Mouse (Mus musculus): ENCODE measurements at regions not wholly inside any gene's neighbourhood (a gene's known extent, or its start where the extent isn't known, plus 50 kb on each side); places are given as distances from the start of the nearest gene placed in this dataset.

DNA sequence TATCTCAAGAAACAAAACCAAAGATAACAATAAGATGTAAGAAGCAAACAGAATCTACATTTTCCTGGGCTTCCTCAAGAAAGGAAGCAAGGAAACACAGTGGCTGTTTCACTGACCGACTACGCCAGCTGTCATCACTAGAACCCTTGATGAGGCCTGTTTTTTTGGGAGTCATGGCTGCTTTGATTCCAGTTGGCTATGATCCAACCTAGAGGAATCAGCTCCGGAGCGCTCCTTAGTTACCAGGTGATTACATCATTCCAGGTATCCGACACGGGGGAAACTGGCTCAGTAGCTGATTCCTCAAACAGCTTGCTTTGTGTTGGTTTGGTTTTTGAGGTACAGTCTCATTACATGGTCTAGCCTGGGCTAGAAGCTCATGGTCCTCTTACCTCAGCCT, 84.1 kb upstream of the Galnt15 start:
- no peak for DNase-seq (ENCODE audit: low spot score in 2 of 2)

DNA sequence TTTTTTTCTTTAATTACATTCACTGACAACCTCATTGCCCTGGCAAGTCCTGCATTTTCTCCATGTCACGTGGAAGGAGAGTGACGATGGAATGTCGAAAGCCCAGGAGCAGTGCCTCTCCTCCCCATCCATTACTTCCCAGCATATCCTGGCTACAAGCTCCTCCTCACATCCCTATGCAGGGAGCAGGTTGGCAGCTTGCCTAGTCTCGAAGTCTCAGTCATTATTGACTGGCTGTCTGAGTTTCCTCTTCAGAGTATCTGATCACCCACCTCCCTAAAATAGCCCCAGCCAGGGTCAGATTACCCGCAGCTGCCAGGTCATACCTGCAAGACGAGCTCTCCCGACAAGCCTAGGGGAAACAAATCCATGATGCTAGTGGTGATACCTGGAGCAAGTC, 83.7 kb upstream of the Galnt15 start:
- DNase-seq (ENCODE audit: low spot score in 2 of 2), result no peak

DNA sequence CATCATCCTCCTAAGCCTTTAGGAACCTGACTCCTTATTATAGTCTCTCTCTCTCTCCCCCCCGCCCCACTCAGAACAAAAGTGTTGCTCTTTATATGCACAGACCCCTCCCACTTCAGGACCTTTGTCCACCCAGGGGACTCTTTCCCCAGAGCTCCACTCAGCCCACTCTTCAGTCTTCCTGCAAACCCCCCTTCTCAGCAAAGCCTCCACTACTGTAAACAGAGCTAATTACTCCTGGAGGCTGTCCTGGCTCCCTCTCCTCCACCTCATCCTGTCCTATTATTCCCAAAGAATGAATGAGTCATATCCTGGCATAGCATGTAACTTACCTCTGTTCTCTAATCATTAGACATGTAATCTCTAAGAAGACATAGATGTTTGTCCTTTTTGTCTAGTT, 82.8 kb upstream of the Galnt15 start:
- DNase-seq (ENCODE audit: low spot score in 2 of 2), result no peak

DNA sequence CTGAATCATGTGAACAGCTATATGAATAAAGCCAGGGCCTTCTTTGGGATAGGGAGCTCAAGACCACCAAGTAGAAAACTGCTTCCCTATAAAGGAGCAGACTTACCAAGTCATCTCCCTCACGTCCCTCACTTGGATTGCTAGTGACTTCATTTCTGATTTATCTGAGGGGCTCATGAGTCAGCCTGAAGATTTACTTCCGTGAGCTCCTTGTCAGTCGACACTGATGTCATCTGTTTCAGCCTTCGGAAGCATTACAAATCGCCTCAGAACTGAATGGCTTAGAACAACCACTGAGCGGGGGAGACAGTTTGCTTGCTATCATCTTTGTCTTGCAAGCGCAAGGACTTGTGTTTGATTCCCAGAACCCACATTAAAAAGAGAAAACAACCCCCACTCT, 81.5 kb upstream of the Galnt15 start:
- DNase-seq (ENCODE audit: low spot score in 2 of 2), result no peak

DNA sequence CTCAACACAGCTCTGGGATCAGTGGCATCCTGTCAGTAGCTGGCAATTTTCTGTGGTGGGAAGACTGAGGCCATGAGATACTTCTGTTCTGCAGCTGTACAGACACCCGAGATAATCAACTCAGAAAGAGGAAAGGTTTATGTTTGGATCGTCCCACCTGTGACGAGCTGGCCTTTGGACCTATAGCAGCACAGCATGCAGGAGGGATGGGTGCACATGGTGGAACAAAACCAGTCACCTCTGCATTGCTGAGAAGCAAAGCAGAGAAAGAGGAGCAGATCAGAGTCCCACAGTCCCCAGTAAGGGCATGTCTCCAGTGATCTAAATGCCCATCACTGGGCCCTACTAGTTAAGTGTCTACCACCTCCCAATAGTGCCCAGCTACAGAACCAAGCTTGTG, 76.9 kb upstream of the Galnt15 start:
- DNase-seq (ENCODE audit: low spot score in 2 of 2), result no peak

DNA sequence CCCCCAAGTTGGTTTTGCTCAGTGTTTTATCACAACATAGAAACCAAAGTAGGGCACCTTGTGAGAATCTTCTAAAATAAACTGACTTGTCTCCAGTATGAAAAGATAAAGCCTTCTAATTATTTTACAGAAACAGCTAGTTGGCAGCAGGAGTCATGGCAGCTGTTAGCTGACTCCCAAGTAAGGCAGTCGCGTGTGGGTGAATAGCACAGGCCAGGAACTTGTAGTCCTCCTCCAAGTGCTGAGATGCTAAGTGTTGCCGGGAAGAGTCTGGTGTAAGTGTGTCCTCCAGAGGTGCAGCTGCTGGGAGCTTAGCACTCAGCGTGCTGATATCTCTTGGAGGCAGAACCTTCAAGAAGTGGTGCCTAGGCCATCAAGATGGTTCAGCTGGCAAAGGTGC, 75.0 kb upstream of the Galnt15 start:
- DNase-seq (ENCODE audit: low spot score in 2 of 2), result peak; percentile 47 to 48

DNA sequence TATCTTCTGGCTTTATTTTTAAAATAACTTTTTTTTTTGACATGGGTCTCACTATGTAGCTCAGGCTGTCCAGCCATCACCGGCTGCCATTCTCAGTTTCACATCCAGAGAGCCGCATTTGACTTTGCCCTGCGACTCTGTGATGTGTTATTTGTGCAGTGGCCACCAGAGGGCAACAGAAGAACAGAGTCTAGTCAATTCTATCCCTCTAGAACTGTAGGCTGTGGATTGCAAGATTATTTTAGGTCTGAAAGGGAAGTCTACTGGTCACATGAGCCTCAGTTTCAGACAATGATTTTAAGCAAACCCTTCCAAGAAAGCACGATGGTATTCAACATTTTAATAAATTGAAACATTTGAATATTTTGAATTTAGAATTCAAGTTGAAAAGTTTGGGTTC, 73.8 kb upstream of the Galnt15 start:
- peak; percentile 95 for DNase-seq (ENCODE audit: low spot score in 2 of 2)

DNA sequence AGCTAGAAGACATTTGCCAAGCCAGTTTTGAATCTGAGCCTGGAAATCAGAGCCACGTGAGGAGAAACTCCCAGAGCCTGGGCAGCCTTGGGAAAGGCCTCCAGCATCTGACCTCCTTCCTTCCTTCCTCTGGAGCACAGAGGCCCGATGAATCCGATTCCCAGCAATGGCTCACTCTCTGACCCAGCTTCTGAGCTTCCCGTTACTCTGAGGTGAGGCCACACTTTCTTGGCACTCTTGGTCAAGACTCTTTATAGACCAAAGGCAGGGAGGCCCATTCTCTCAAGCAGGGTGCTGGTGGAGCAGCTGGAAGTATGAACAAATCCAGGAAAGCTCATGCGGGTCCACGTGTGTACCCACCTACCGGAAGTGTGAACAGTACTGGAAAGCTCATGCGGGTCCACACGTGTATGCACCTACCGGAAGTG, 71.6 kb upstream of the Galnt15 start:
- DNase-seq (ENCODE audit: low spot score in 2 of 2), result no peak

DNA sequence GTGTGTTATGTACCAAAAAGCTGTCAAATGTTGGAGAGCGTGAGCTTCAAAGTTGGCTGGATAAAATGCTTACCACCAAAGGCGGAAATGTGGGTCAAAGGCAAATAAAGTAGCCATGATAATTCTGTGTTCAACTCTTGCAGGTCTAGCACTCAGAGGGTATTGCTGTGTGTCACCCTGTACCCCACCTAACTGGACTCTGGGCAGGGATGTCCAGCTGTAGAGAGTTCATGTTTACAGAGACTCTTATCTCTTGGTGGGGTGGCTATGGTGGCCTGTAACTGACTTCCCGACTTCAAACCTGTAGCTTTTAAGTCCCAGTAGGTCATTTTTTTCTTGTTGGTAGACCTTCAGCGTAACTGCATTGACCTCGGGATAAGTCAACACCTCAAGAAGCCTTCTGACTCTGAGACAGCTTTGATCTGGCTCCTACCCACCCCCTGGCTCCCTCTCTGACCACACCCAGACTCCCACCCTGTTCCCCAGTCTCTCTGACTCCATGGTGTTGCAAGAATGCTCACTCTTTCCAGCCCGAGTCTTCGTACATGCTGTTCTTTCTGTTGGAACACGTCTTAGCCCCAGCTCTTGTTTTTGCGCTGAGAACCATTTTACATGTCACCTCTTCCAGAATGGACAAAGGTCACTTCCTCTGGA, 68.5 kb upstream of the Galnt15 start:
- DNase-seq (ENCODE audit: low spot score in 2 of 2), result no peak

DNA sequence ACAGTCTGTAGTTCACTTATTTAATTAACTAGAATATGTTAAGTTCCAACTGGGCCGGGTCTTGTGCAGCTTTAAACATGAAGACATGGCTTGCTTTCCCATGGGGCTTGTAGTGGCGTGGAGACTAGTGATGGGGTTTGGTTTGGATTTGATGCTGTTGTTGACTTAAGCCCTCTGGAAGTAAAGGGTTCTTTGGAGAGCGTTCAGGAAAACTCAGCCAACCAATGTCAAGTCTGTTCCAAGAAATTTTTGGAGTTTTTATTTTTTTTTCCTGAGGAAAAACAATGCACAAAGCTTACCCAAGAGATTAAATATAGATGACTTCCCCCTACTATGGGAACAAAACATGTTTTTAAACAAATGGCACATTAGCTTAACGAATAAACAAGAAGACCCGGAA, 67.3 kb upstream of the Galnt15 start:
- DNase-seq (ENCODE audit: low spot score in 2 of 2), result no peak

DNA sequence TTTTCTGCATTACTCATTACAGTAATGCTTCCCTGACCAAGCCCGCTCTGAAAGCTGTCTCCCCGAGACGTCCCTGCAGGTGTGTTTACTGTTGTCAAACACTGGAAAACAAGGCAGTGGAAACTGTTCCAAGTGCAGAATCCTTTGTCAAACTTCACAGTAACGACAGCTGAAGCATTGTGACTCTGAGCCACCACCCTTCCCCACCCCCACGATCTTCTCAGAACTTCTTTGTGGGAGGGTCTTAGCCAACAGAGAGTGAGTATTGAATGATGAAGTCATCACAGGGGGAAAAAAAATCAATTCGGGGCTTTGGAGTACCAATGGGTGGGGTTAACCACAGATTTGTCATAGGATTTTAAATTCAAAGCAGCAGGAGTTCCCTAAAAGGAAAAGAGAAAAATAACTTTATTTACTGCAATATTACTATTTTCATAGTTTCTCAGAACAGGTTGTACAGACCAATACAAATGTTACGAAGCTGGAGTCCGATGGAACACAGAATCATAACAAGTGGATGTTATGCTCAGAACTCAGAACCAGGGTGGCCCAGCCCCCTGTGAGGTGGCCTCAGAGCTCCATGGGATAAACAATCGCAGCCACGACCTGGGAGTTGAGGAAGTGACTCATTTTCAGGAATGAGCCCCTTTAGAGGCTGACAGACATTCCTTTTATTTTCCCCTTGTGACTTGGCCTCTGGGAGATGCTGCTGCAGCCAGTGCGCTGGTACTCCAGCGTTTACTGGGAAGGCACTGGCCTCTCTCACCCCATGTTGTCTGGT, 65.5 kb upstream of the Galnt15 start:
- DNase-seq (ENCODE audit: low spot score in 2 of 2), result no peak

DNA sequence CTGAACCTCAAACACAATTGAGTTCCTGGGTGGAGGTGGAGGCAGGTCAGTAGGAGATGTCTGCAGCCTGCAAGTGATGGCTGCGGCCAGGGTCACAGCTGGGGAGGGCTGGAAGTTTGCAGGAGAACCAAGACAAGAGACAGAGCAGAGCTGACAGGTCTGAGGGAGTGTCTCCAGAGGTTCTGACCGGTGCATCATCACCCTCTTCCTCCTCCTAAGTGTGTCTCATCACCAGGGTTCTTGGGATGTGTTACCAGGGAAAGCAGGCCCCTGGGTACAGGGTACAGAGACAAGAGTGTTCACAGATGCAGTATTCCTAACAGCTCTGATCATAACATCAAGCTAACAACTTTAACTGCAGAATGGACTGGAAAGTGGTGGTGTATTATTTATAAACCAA, 64.7 kb upstream of the Galnt15 start:
- no peak for DNase-seq (ENCODE audit: low spot score in 2 of 2)

DNA sequence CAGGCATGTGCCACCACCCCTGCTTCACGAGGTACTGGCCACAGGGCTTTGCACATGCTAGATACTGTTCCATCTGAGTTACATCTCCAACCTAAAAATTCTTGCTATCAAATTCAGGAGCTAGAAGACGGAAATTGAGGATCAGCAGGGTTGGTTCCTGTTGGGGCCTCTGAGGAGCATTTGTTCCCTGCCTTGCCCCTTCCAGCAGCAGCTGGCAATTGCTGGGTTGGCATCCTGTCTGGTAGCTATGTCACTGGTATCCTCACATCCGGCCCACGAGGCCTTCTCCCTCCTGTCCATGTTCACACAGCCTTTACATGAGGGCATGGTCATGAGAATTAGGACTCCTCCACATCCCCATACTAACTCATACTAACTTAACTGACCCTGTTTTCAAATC, 64.0 kb upstream of the Galnt15 start:
- DNase-seq (ENCODE audit: low spot score in 2 of 2), result no peak

DNA sequence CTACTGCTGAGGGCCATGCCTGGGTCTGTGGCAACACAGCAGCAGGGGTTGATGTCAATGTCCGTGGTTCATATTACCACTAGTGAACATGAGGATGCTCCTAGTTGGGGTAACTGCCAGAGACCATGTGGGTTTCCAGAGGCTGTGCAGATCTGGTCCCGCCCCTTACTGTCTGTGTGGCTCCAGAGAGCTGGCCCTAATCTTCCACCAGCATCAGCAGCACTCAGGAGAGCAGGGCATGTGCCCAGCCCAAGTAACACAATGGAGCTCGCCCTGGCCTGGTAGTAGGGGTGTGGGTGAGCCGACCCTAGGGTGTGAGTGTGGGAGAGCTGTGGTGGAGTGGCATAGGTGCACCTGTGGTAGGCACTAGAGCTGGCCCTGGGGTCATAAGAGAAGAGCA, 59.3 kb upstream of the Galnt15 start:
- DNase-seq (ENCODE audit: low spot score in 2 of 2), result no peak

DNA sequence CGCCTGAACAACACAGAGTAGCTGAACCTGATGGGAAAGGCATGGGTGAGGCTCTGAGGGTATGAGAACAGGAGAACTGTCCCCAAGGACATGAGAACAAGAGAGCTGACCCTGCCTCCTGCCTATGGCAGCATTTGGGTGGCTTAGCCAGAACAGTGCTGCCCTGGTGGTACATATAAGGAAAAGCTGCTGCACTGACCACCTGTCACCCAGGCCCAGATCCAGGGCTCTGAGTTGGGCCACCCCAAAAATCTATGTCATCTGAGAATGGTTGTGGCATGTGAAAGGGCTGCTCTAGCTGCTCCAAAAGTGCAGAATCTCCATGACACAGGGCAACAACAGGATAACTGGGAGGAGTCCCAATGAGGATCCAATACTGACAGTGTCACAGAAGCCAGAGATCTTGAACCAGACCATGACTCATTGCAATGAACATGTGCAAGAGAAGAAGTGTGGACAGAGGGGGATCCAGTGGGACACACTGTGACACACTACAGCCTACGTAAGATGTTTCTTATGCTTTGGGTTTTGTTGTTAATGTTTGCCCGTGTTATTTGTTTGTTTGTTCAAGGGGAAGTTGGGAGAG, 58.5 kb upstream of the Galnt15 start:
- no peak for DNase-seq (ENCODE audit: low spot score in 2 of 2)

DNA sequence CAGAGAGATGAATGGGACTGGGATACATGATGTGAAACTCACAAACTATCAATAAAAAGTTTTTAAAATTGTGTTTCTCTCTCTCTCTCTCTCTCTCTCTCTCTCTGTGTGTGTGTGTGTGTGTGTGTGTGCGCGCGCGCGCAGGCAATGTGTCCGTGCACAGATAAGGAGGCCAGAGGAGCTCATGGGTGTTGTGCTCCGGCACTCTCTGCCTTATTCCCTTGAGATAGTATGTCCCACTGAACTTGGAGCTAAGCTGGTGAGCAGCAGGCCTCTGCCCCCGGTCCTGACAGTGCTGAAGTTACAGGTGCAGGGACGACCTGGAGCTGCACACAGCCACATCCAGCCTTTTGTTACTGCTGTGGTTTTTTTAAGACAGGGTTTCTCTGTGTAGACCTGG, 57.9 kb upstream of the Galnt15 start:
- no peak for DNase-seq (ENCODE audit: low spot score in 2 of 2)

DNA sequence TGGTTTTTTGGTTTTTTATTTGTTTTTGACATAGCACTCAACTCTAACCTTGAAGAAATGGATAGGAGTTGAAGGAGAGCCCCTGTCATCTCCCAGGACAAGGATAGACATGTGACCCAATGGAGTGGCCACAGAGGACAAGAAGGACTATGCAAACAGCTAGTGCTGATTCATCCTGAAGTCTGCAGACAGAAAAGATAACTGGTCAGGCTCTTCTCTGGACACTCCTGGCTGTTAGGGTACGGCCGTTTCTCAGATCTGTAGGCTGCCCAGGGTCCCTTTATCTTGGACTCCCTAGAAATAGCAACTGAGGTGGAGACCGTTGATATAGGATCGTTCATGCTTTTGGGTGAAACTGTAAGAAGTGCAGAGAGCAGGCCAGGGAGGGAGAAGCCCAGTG, 55.1 kb upstream of the Galnt15 start:
- no peak for DNase-seq (ENCODE audit: low spot score in 2 of 2)

DNA sequence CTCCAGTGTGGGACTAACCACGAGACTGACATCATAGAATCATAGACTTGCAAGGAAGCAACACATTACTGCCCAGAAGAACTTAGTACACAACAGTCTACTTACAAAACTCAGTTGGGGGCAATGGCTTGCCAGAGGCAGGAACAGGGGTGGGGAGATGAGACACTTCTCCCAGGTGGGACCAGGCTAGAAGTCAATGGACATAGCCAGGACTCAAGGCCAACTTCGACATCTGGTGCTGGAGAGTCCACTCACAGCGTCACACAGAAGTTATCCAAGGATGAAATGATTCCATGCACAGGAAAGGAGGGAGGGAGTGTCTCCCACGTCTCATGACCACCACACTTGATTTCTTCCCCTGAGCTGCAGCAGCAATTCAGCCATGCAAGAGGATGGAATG, 50.6 kb upstream of the Galnt15 start:
- no peak for DNase-seq (ENCODE audit: low spot score in 2 of 2)

DNA sequence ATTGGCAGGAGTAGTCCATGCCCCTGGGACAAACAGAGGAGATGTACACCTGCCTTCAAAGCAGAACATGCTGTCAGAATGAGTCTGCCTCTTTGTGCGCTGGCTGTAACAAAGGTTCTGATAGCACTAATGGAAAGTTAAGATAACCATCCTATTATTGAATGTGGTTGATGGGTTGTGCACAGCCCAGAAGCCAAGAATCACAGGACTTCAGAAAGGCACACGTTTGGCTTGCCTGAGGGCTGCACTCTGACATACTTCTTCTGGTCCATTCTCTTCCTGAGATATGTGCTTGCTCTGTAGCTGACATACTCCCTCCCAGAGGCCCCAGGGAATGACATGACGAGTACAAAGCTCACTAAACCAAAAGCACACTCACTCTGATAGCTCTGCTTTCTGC, 50.1 kb upstream of the Galnt15 start:
- DNase-seq (ENCODE audit: low spot score in 2 of 2), result no peak
